Mouse (Mus musculus): ENCODE results near the gene Amz1. TPM values are rescaled to one million over a fixed set of nuclear protein-coding genes. Genes with fewer than 3 reads are reported as not detected.

Gene Amz1
- polyA plus RNA-seq, 1 experiment from 2014 or later, result 1.2 TPM

DNA sequence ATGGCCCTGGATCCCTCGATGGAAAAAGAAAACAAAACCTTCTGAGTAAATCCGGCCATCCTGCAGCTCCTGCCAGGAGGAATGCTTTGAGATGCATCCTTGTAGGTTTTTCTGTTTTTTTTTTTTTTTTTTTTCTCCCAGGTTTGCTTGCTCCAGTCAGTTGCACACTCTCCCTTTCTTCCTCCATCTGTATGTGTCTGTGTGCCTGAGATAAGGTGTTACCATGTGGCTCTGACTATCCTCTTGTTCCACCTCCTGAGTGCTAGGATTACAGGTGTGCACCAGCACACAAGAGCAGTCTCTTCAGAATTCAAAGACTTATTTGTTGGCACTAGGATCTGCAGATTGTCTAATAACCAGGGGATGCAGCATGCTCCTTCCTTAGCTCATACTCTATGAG lies 83.0 kb downstream of the Amz1 start:
- DNase-seq (ENCODE audit: low spot score) (no peak), ATAC-seq (replicated peaks; ENCODE audit: low FRiP score, low TSS enrichment, low read depth) (no peak)
- H3K27ac ChIP-seq (ENCODE audit: low read depth), result peak overlapping the region; percentile 48; the same call in 1 of the 2 replicates

More for the DNA sequence above, 83.0 kb downstream of the Amz1 start:
- H3K4me3 ChIP-seq (ENCODE audit: low read depth, low read length), result no peak overlapping the region
- H3K4me2 ChIP-seq (ENCODE audit: low read length), result no peak overlapping the region
- no peak overlapping the region for H3K9ac ChIP-seq (ENCODE audit: low read length)
- no peaks in the 10 kb centered on the region for H3K9me3 ChIP-seq (ENCODE audit: control insufficient read depth, low read length)
- WGBS, result 42% methylated on average over 2 of the region's 2 CpGs
- H3K27me3 ChIP-seq (replicated peaks; ENCODE audit: control insufficient read depth, insufficient read depth, low read length), result no peaks in the 10 kb centered on the region
- H3K36me3 ChIP-seq (ENCODE audit: control insufficient read depth, insufficient read depth, low read length), result peaks cover 3% of the 10 kb centered on the region; the same call in 1 of the 2 replicates
- H3K4me1 ChIP-seq (replicated peaks; ENCODE audit: control insufficient read depth, insufficient read depth, low read length), result peaks cover 25% of the 10 kb centered on the region

Other genes with a start within 250 kb of the Amz1 start
- gene Chst12, start 218.6 kb upstream of the Amz1 start, polyA plus RNA-seq (2014; fragmentation: Nextera tagmentation; extraction: Ambion mirVana), result 20.7 TPM in 2 replicates
- 0.54 TPM in 1 of 2 replicates, not detected in the other for gene Grifin, start 159.1 kb upstream of the Amz1 start, polyA plus RNA-seq (2014; fragmentation: Nextera tagmentation; extraction: Ambion mirVana)
- gene Lfng, start 116.8 kb upstream of the Amz1 start, polyA plus RNA-seq (2014; fragmentation: Nextera tagmentation; extraction: Ambion mirVana), result 12.6 and 15.4 TPM in 2 replicates
- 39.5 and 44.8 TPM in 2 replicates for gene Ttyh3, start 75.1 kb upstream of the Amz1 start, polyA plus RNA-seq (2014; fragmentation: Nextera tagmentation; extraction: Ambion mirVana)
- gene Iqce, start 21.7 kb upstream of the Amz1 start, polyA plus RNA-seq (2014; fragmentation: Nextera tagmentation; extraction: Ambion mirVana), result 23.6 and 24.1 TPM in 2 replicates
- gene Brat1, start 19.1 kb upstream of the Amz1 start, polyA plus RNA-seq (2014; fragmentation: Nextera tagmentation; extraction: Ambion mirVana), result 15.9 and 16.5 TPM in 2 replicates
- gene Gna12, start 106.3 kb downstream of the Amz1 start, polyA plus RNA-seq (2014; fragmentation: Nextera tagmentation; extraction: Ambion mirVana), result 15.7 and 17.7 TPM in 2 replicates